ENCODE assay signal across 9 mouse cellular contexts in the genomic region with DNA sequence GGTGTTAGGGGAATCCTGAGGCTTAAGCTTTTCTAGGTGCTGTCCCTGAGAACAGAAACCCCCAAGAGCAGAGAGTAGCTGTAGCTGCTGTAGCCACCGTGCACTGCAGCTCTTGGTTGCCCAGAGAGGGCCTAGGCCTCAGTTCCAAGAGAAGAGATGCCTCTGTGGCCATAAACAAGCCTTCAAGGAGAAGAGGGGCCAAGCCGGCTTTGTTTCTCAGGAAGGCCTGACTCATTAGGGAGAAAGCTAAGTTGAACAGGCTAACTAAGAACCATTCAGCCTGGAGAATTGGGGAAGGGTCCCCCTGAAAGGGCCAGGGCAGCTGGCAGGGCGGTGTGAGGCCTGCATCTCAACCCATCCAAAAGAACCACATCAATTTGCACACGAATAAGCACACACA.
DNase-seq lines count a peak whose midpoint lies in the region; ATAC-seq and TF ChIP-seq lines count a peak whose summit lies in the region.
"Had no signal": no experiment of that assay in that cellular context is flagged by ENCODE, and none has a peak within 500 bp of the region (broad histone marks: within the 10 kb centered on the region; RNA-seq: fewer than 3 reads in every experiment).

No protein-coding gene starts in this region.

- H3K36me3 ChIP-seq in neural tube, embryonic 11.5 days (ENCODE audit: control insufficient read depth, insufficient read depth, low read length): no peaks in the 10 kb centered on the region
- peaks cover 3% of the 10 kb centered on the region; the same call in 1 of the 2 replicates for H3K36me3 ChIP-seq in hindbrain, embryonic 13.5 days

- H3K27me3 ChIP-seq in neural tube, embryonic 11.5 days (ENCODE audit: control insufficient read depth, insufficient read depth, low read length): no peaks in the 10 kb centered on the region
- no peaks in the 10 kb centered on the region for H3K27me3 ChIP-seq in hindbrain, embryonic 13.5 days

- H3K9ac ChIP-seq in neural tube, embryonic 11.5 days (ENCODE audit: low read length): 0 out of 2 replicates have a peak overlapping the region, but pooled peaks have one; percentile 2
- H3K9ac ChIP-seq in hindbrain, embryonic 13.5 days: peak overlapping the region; percentile 14; the same call in 1 of the 2 replicates

- no peak overlapping the region for H3K4me3 ChIP-seq in gastrocnemius, adult 2 months
- no peak overlapping the region for H3K4me3 ChIP-seq in neural tube, embryonic 11.5 days (ENCODE audit: low read depth, low read length)
- H3K4me3 ChIP-seq in hindbrain, embryonic 13.5 days: no peak overlapping the region

- WGBS in neural tube, embryonic 11.5 days: 19% methylated on average over 4 of the region's 4 CpGs
- WGBS in hindbrain, embryonic 13.5 days: 21% methylated on average over 4 of the region's 4 CpGs

- intact Hi-C loops in gastrocnemius, adult 2 months (cut with DNase I): loop anchor here (5.0 kb wide), 1 partner anchor 88 kb away; the partner anchor contains the start of gene Msi2

- H3K4me2 ChIP-seq in neural tube, embryonic 11.5 days (ENCODE audit: low read depth): no peak overlapping the region
- H3K4me2 ChIP-seq in hindbrain, embryonic 13.5 days: no peak overlapping the region

- TF ChIP-seq CTCF in gastrocnemius, adult 2 months (IDR thresholded peaks at IDR 0.05): no peak

- DNase-seq in gastrocnemius, adult 2 months: no peak
- no peak for DNase-seq in gastrocnemius, postnatal 4 days (ENCODE audit: low spot score in 2 of 2)
- peak; percentile 51 for DNase-seq in neural tube, embryonic 11.5 days (ENCODE audit: low spot score)
- no peak for DNase-seq in neural tube, embryonic 10.5 days (ENCODE audit: extremely low spot score, low spot score)
- peak; percentile 79 for DNase-seq in retina, embryonic 14.5 days (ENCODE audit: low spot score)
- no peak for DNase-seq in cerebellum, adult 8-10 months
- no peak for DNase-seq in right cerebral cortex, postnatal 36 days (ENCODE audit: low spot score in 2 of 2)
- DNase-seq: lung, postnatal 36 days had no signal

- ATAC-seq in neural tube, embryonic 11.5 days (ENCODE audit: insufficient read depth, low FRiP score, low TSS enrichment): peak; percentile 77; the same call in 1 of the 2 replicates
- ATAC-seq in hindbrain, embryonic 13.5 days (ENCODE audit: low FRiP score): 0 out of 2 replicates have a peak, but pooled peaks have one; percentile 39

- peak overlapping the region; percentile 49 for H3K27ac ChIP-seq in gastrocnemius, adult 2 months
- H3K27ac ChIP-seq in neural tube, embryonic 11.5 days (ENCODE audit: low read depth, low read length): peak overlapping the region; percentile 79
- peak overlapping the region; percentile 89 for H3K27ac ChIP-seq in hindbrain, embryonic 13.5 days

- peaks cover 44% of the 10 kb centered on the region for H3K4me1 ChIP-seq in neural tube, embryonic 11.5 days (ENCODE audit: control insufficient read depth, insufficient read depth, low read length)
- peaks cover 75% of the 10 kb centered on the region for H3K4me1 ChIP-seq in hindbrain, embryonic 13.5 days (replicated peaks)

- H3K9me3 ChIP-seq in neural tube, embryonic 11.5 days (ENCODE audit: control insufficient read depth, low read length): no peaks in the 10 kb centered on the region
- no peaks in the 10 kb centered on the region for H3K9me3 ChIP-seq in hindbrain, embryonic 13.5 days

Comparison
In these comparisons a context has a peak if more than half of its experiments do, and no peak if none do; other contexts are left out.
1. DNase-seq: peak in neural tube, embryonic 11.5 days (single experiment) and retina, embryonic 14.5 days (single experiment); none in gastrocnemius, adult 2 months (single experiment), gastrocnemius, postnatal 4 days (0 of 2), neural tube, embryonic 10.5 days (single experiment), cerebellum, adult 8-10 months (single experiment) and right cerebral cortex, postnatal 36 days (0 of 2).
2. Peak in every context shown above with its lines, with median percentiles within 50 percentile points of each other: H3K27ac ChIP-seq.